Mouse (Mus musculus): ENCODE data around the gene Aven.
A peak's percentile ranks its signal among the peaks of the same experiment; 100 is the strongest.

Gene Aven

GRCm38 (mm10) chr2:112454862-112455564 lies 37.8 kb upstream of the Aven start, which contains the start of gene Emc7:
Emc7 (plus strand) TSS chr2:112454997.
- H3K36me3 ChIP-seq (ENCODE audit: insufficient read depth, low read length), result 0 out of 2 replicates have a peak, but pooled peaks cover 2% of the 10 kb centered on the region
- no peaks in the 10 kb centered on the region for H3K27me3 ChIP-seq (ENCODE audit: insufficient read depth, low read length)
- H3K4me3 ChIP-seq (replicated peaks; ENCODE audit: low read length), result peak within 1 kb of the TSS; percentile 98
- H3K4me1 ChIP-seq (replicated peaks; ENCODE audit: low read depth, low read length), result peaks cover 21% of the 10 kb centered on the region
- H3K9me3 ChIP-seq (ENCODE audit: low read length), result no peaks in the 10 kb centered on the region
- TF ChIP-seq POU5F1 (IDR thresholded peaks at IDR 0.05; ENCODE audit: borderline replicate concordance, low read length), result no peak
- TF ChIP-seq CTCF (conservative IDR thresholded peaks at IDR 0.05; ENCODE audit: low read length), result no peak
- TF ChIP-seq NANOG (IDR thresholded peaks at IDR 0.05; ENCODE audit: borderline replicate concordance, low read length), result no peak

- H3K36me3 ChIP-seq (ENCODE audit: insufficient read depth, low read length), result peaks cover 28% of the 10 kb centered on the region
- TF ChIP-seq NANOG (IDR thresholded peaks at IDR 0.05; ENCODE audit: borderline replicate concordance, low read length), result no peak
- TF ChIP-seq CTCF (conservative IDR thresholded peaks at IDR 0.05; ENCODE audit: low read length), result 0 out of 2 replicates have a peak, but pooled peaks have one; percentile 6
- H3K9me3 ChIP-seq (ENCODE audit: low read length), result no peaks in the 10 kb centered on the region
- H3K4me3 ChIP-seq (replicated peaks; ENCODE audit: low read length), result no peak overlapping the region
- H3K4me1 ChIP-seq (replicated peaks; ENCODE audit: low read depth, low read length), result peaks cover 11% of the 10 kb centered on the region
- no peaks in the 10 kb centered on the region for H3K27me3 ChIP-seq (ENCODE audit: insufficient read depth, low read length)
Observed at GRCm38 (mm10) chr2:112460557-112460956, 32.2 kb upstream of the Aven start.

GRCm38 (mm10) chr2:112469542-112469941 lies 23.2 kb upstream of the Aven start:
- Histone ChIP-seq H3K4me3 (replicated peaks; ENCODE audit: low read length) (no peak overlapping the region), H3K36me3 (ENCODE audit: insufficient read depth, low read length) (peaks cover 37% of the 10 kb centered on the region), H3K27me3 (ENCODE audit: insufficient read depth, low read length) (no peaks in the 10 kb centered on the region), H3K4me1 (replicated peaks; ENCODE audit: low read depth, low read length) (no peaks in the 10 kb centered on the region), H3K9me3 (ENCODE audit: low read length) (no peaks in the 10 kb centered on the region)
- TF ChIP-seq NANOG (IDR thresholded peaks at IDR 0.05; ENCODE audit: borderline replicate concordance, low read length), result no peak
- TF ChIP-seq CTCF (conservative IDR thresholded peaks at IDR 0.05; ENCODE audit: low read length), result no peak
- no peak for TF ChIP-seq POU5F1 (IDR thresholded peaks at IDR 0.05; ENCODE audit: borderline replicate concordance, low read length)

- TF ChIP-seq CTCF (conservative IDR thresholded peaks at IDR 0.05; ENCODE audit: low read length), result no peak
- no peak for TF ChIP-seq POU5F1 (IDR thresholded peaks at IDR 0.05; ENCODE audit: borderline replicate concordance, low read length)
- H3K36me3 ChIP-seq (ENCODE audit: insufficient read depth, low read length), result peaks cover 33% of the 10 kb centered on the region
Observed at GRCm38 (mm10) chr2:112470961-112471381, 21.8 kb upstream of the Aven start.

GRCm38 (mm10) chr2:112472076-112472475 lies 20.7 kb upstream of the Aven start:
- Histone ChIP-seq H3K4me3 (replicated peaks; ENCODE audit: low read length) (no peak overlapping the region), H3K9me3 (ENCODE audit: low read length) (no peaks in the 10 kb centered on the region), H3K27me3 (ENCODE audit: insufficient read depth, low read length) (no peaks in the 10 kb centered on the region), H3K36me3 (ENCODE audit: insufficient read depth, low read length) (peaks cover 23% of the 10 kb centered on the region), H3K4me1 (replicated peaks; ENCODE audit: low read depth, low read length) (peaks cover 7% of the 10 kb centered on the region)
- TF ChIP-seq CTCF (conservative IDR thresholded peaks at IDR 0.05; ENCODE audit: low read length), result no peak
- no peak for TF ChIP-seq POU5F1 (IDR thresholded peaks at IDR 0.05; ENCODE audit: borderline replicate concordance, low read length)
- TF ChIP-seq NANOG (IDR thresholded peaks at IDR 0.05; ENCODE audit: borderline replicate concordance, low read length), result no peak

More at GRCm38 (mm10) chr2:112470961-112471381, 21.8 kb upstream of the Aven start:
- Histone ChIP-seq H3K4me1 (replicated peaks; ENCODE audit: low read depth, low read length) (no peaks in the 10 kb centered on the region), H3K4me3 (replicated peaks; ENCODE audit: low read length) (no peak overlapping the region), H3K9me3 (ENCODE audit: low read length) (no peaks in the 10 kb centered on the region), H3K27me3 (ENCODE audit: insufficient read depth, low read length) (no peaks in the 10 kb centered on the region)

GRCm38 (mm10) chr2:112474997-112475724 lies 17.6 kb upstream of the Aven start:
- Histone ChIP-seq H3K4me3 (replicated peaks; ENCODE audit: low read length) (no peak overlapping the region), H3K4me1 (replicated peaks; ENCODE audit: low read depth, low read length) (peaks cover 7% of the 10 kb centered on the region)
- no peak for TF ChIP-seq CTCF (conservative IDR thresholded peaks at IDR 0.05; ENCODE audit: low read length)
- TF ChIP-seq NANOG (IDR thresholded peaks at IDR 0.05; ENCODE audit: borderline replicate concordance, low read length), result no peak
- TF ChIP-seq POU5F1 (IDR thresholded peaks at IDR 0.05; ENCODE audit: borderline replicate concordance, low read length), result no peak

GRCm38 (mm10) chr2:112476554-112476953 lies 16.2 kb upstream of the Aven start:
- Histone ChIP-seq H3K4me1 (replicated peaks; ENCODE audit: low read depth, low read length) (peaks cover 7% of the 10 kb centered on the region), H3K36me3 (ENCODE audit: insufficient read depth, low read length) (no peaks in the 10 kb centered on the region), H3K27me3 (ENCODE audit: insufficient read depth, low read length) (no peaks in the 10 kb centered on the region), H3K4me3 (replicated peaks; ENCODE audit: low read length) (no peak overlapping the region), H3K9me3 (ENCODE audit: low read length) (no peaks in the 10 kb centered on the region)
- no peak for TF ChIP-seq POU5F1 (IDR thresholded peaks at IDR 0.05; ENCODE audit: borderline replicate concordance, low read length)
- no peak for TF ChIP-seq CTCF (conservative IDR thresholded peaks at IDR 0.05; ENCODE audit: low read length)
- TF ChIP-seq NANOG (IDR thresholded peaks at IDR 0.05; ENCODE audit: borderline replicate concordance, low read length), result no peak

More at GRCm38 (mm10) chr2:112474997-112475724, 17.6 kb upstream of the Aven start:
- no peaks in the 10 kb centered on the region for H3K36me3 ChIP-seq (ENCODE audit: insufficient read depth, low read length)
- H3K27me3 ChIP-seq (ENCODE audit: insufficient read depth, low read length), result no peaks in the 10 kb centered on the region
- no peaks in the 10 kb centered on the region for H3K9me3 ChIP-seq (ENCODE audit: low read length)

GRCm38 (mm10) chr2:112480669-112481068 lies 12.1 kb upstream of the Aven start, which contains the start of gene Chrm5:
Chrm5 (minus strand) TSS chr2:112480769.
- H3K9me3 ChIP-seq (ENCODE audit: low read length), result no peaks in the 10 kb centered on the region
- H3K4me3 ChIP-seq (replicated peaks; ENCODE audit: low read length), result no peak within 1 kb of the TSS
- H3K4me1 ChIP-seq (replicated peaks; ENCODE audit: low read depth, low read length), result peaks cover 7% of the 10 kb centered on the region
- no peak for TF ChIP-seq POU5F1 (IDR thresholded peaks at IDR 0.05; ENCODE audit: borderline replicate concordance, low read length)
- no peak for TF ChIP-seq CTCF (conservative IDR thresholded peaks at IDR 0.05; ENCODE audit: low read length)
- TF ChIP-seq NANOG (IDR thresholded peaks at IDR 0.05; ENCODE audit: borderline replicate concordance, low read length), result no peak
- H3K27me3 ChIP-seq (ENCODE audit: insufficient read depth, low read length), result no peaks in the 10 kb centered on the region
- no peaks in the 10 kb centered on the region for H3K36me3 ChIP-seq (ENCODE audit: insufficient read depth, low read length)
